Comparison of ENCODE assay signal across 12 mouse cellular contexts in the genomic region with DNA sequence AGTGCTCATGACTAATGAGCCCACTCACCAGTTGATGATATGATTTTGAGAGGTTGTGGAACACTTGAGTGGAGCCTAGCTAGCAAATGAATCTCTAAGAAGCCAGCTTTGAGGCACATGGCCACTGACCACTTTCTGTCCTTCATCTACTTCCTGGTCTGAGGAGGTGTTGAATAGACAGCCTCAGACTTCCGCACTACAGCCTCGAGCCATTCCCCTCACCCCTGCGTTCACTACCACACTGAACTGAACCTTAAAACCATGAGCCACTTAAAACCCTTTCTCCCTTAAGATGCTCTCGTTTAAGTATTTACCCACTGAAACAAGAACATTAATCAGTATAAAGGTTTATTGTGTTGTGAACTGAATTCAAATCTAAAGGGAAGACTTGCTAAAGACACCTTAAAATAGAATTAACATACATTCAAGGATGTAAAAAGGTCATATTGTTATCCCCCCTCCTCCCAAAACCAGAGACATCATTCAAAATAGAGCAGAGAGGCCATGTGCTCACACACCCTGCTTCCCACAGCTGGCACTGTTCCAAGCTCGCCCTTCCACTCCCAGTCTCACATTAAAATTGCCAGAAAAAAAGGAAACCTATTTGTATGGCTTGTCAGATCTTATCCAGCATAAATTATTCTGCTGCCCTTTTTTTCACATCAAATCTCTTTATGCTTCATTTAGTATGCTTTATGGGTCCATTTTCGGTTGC.
DNase-seq lines count a peak whose midpoint lies in the region; ATAC-seq lines count a peak whose summit lies in the region.
"Had no signal": no experiment of that assay in that cellular context is flagged by ENCODE, and none has a peak within 500 bp of the region (broad histone marks: within the 10 kb centered on the region; RNA-seq: fewer than 3 reads in every experiment).

No protein-coding gene starts in this region.

- no peaks in the 10 kb centered on the region for H3K9me3 ChIP-seq in midbrain, embryonic 11.5 days (ENCODE audit: control insufficient read depth, low read length)
- H3K9me3 ChIP-seq in midbrain, embryonic 10.5 days (replicated peaks), result no peaks in the 10 kb centered on the region
- no peaks in the 10 kb centered on the region for H3K9me3 ChIP-seq in hindbrain, embryonic 14.5 days (ENCODE audit: control insufficient read depth, low read length)
- no peaks in the 10 kb centered on the region for H3K9me3 ChIP-seq in neural tube, embryonic 12.5 days
- H3K9me3 ChIP-seq: heart, embryonic 13.5 days; limb, embryonic 15.5 days had no signal

- peak; percentile 18 to 31 for DNase-seq in cerebellum, postnatal 36 days
- no peak for DNase-seq in cerebellum, adult 9-11 months
- no peak for DNase-seq in midbrain, embryonic 11.5 days (ENCODE audit: low spot score, missing footprints)
- DNase-seq in midbrain, embryonic 10.5 days (ENCODE audit: low spot score), result no peak
- DNase-seq in hindbrain, embryonic 14.5 days (ENCODE audit: low spot score), result peak; percentile 62
- DNase-seq in thymus, postnatal 4 days, result no peak
- no peak for DNase-seq in natural killer cell, adult 2 months (ENCODE audit: low spot score in 2 of 2)
- DNase-seq: thymus, adult 18-20 months had no signal

- peak; percentile 53; the same call in 1 of the 2 replicates for ATAC-seq in midbrain, embryonic 11.5 days (ENCODE audit: low FRiP score)
- ATAC-seq in hindbrain, embryonic 14.5 days (ENCODE audit: low FRiP score), result peak; percentile 51; the same call in 1 of the 2 replicates
- peak; percentile 74 for ATAC-seq in neural tube, embryonic 12.5 days (ENCODE audit: low FRiP score, low read depth)

- no peak overlapping the region for H3K4me3 ChIP-seq in midbrain, embryonic 11.5 days (ENCODE audit: low read depth, low read length)
- H3K4me3 ChIP-seq in midbrain, embryonic 10.5 days, result no peak overlapping the region
- no peak overlapping the region for H3K4me3 ChIP-seq in hindbrain, embryonic 14.5 days (replicated peaks; ENCODE audit: low read length)
- no peak overlapping the region for H3K4me3 ChIP-seq in neural tube, embryonic 12.5 days
- H3K4me3 ChIP-seq: heart, embryonic 13.5 days; limb, embryonic 15.5 days had no signal

- H3K27ac ChIP-seq in midbrain, embryonic 11.5 days (ENCODE audit: low read depth, low read length), result no peak overlapping the region
- no peak overlapping the region for H3K27ac ChIP-seq in midbrain, embryonic 10.5 days (replicated peaks)
- H3K27ac ChIP-seq in hindbrain, embryonic 14.5 days, result 0 out of 2 replicates have a peak overlapping the region, but pooled peaks have one; percentile 20
- H3K27ac ChIP-seq in neural tube, embryonic 12.5 days, result no peak overlapping the region
- H3K27ac ChIP-seq: heart, embryonic 13.5 days; limb, embryonic 15.5 days; macrophage had no signal

- no peaks in the 10 kb centered on the region for H3K36me3 ChIP-seq in midbrain, embryonic 11.5 days (ENCODE audit: control insufficient read depth, insufficient read depth, low read length)
- H3K36me3 ChIP-seq in midbrain, embryonic 10.5 days, result no peaks in the 10 kb centered on the region
- H3K36me3 ChIP-seq in hindbrain, embryonic 14.5 days (replicated peaks; ENCODE audit: control insufficient read depth, insufficient read depth), result no peaks in the 10 kb centered on the region
- H3K36me3 ChIP-seq in neural tube, embryonic 12.5 days, result no peaks in the 10 kb centered on the region
- H3K36me3 ChIP-seq: heart, embryonic 13.5 days; limb, embryonic 15.5 days had no signal

- no peaks in the 10 kb centered on the region for H3K4me1 ChIP-seq in midbrain, embryonic 11.5 days (ENCODE audit: control insufficient read depth, insufficient read depth, low read length)
- no peaks in the 10 kb centered on the region; the same call in 1 of the 2 replicates for H3K4me1 ChIP-seq in midbrain, embryonic 10.5 days
- peaks cover 4% of the 10 kb centered on the region; the same call in 1 of the 2 replicates for H3K4me1 ChIP-seq in hindbrain, embryonic 14.5 days (replicated peaks; ENCODE audit: control insufficient read depth, insufficient read depth, low read length)
- no peaks in the 10 kb centered on the region for H3K4me1 ChIP-seq in neural tube, embryonic 12.5 days
- H3K4me1 ChIP-seq: heart, embryonic 13.5 days had no signal

- WGBS in midbrain, embryonic 11.5 days, result 69% methylated on average over 6 of the region's 6 CpGs
- WGBS in midbrain, embryonic 10.5 days, result 84% methylated on average over 6 of the region's 6 CpGs
- WGBS in hindbrain, embryonic 14.5 days, result 51% methylated on average over 6 of the region's 6 CpGs
- WGBS in neural tube, embryonic 12.5 days, result 49% methylated on average over 6 of the region's 6 CpGs

- no peaks in the 10 kb centered on the region for H3K27me3 ChIP-seq in midbrain, embryonic 11.5 days (ENCODE audit: control insufficient read depth, insufficient read depth, low read length)
- no peaks in the 10 kb centered on the region for H3K27me3 ChIP-seq in midbrain, embryonic 10.5 days (ENCODE audit: low read depth, poor library complexity, severe bottlenecking)
- no peaks in the 10 kb centered on the region for H3K27me3 ChIP-seq in hindbrain, embryonic 14.5 days (ENCODE audit: control insufficient read depth, insufficient read depth, low read length)
- no peaks in the 10 kb centered on the region for H3K27me3 ChIP-seq in neural tube, embryonic 12.5 days (replicated peaks)
- H3K27me3 ChIP-seq: heart, embryonic 13.5 days; limb, embryonic 15.5 days had no signal

- H3K9ac ChIP-seq in midbrain, embryonic 11.5 days (ENCODE audit: low read length), result no peak overlapping the region
- H3K9ac ChIP-seq in hindbrain, embryonic 14.5 days, result no peak overlapping the region
- H3K9ac ChIP-seq in neural tube, embryonic 12.5 days, result no peak overlapping the region
- H3K9ac ChIP-seq: heart, embryonic 13.5 days; limb, embryonic 15.5 days had no signal

- no peak overlapping the region for H3K4me2 ChIP-seq in midbrain, embryonic 11.5 days
- no peak overlapping the region for H3K4me2 ChIP-seq in hindbrain, embryonic 14.5 days (replicated peaks)
- no peak overlapping the region for H3K4me2 ChIP-seq in neural tube, embryonic 12.5 days (replicated peaks)
- H3K4me2 ChIP-seq: heart, embryonic 13.5 days; limb, embryonic 15.5 days had no signal

Comparison
In these comparisons a context has a peak if more than half of its experiments do, and no peak if none do; other contexts are left out.
1. DNase-seq: peak in cerebellum, postnatal 36 days (2 of 2) and hindbrain, embryonic 14.5 days (single experiment); none in cerebellum, adult 9-11 months (single experiment), midbrain, embryonic 11.5 days (single experiment), midbrain, embryonic 10.5 days (single experiment), thymus, postnatal 4 days (single experiment) and natural killer cell, adult 2 months (0 of 2).
2. Peak in every context shown above with its lines, with median percentiles within 50 percentile points of each other: ATAC-seq.